Mouse (Mus musculus) midbrain, embryonic 13.5 days (tissue): ENCODE results near the gene Zfp648. TPM values are rescaled to one million over a fixed set of nuclear protein-coding genes. Genes with fewer than 3 reads are reported as not detected.

Experiments
- ATAC-seq: fragments of 200-750 bp; cut with Nextera tagmentation; 2 replicates; pipeline ENCODE4 v1.8.0; 2017; ENCODE audit warnings: mild to moderate bottlenecking, moderate TSS enrichment, moderate library complexity
- H3K27ac ChIP-seq: fragments of 300-500 bp; sonication (generic); 2 replicates; pipeline ENCODE4 v1.5.1; 2015; ENCODE audit warnings: inconsistent platforms, mild to moderate bottlenecking, moderate library complexity
- H3K27me3 ChIP-seq: fragments of 300-500 bp; sonication (generic); 2 replicates; pipeline ENCODE4 v1.6.1; 2015; ENCODE audit warnings: mild to moderate bottlenecking, inconsistent platforms
- H3K36me3 ChIP-seq: fragments of 300-500 bp; sonication (generic); 2 replicates; pipeline ENCODE4 v1.6.1; 2015; ENCODE audit warnings: mild to moderate bottlenecking, inconsistent platforms
- H3K4me1 ChIP-seq: fragments of 300-500 bp; sonication (generic); replicated peaks from 2 replicates; pipeline ENCODE4 v1.6.1; 2015; ENCODE audit warnings: inconsistent platforms
- H3K4me2 ChIP-seq: fragments of 300-500 bp; sonication (generic); replicated peaks from 2 replicates; pipeline ENCODE4 v1.6.1; 2015; ENCODE audit warnings: moderate library complexity, mild to moderate bottlenecking, inconsistent platforms
- H3K4me3 ChIP-seq: fragments of 300-500 bp; sonication (generic); replicated peaks from 2 replicates; pipeline ENCODE4 v1.5.1; 2015; ENCODE audit warnings: mild to moderate bottlenecking, inconsistent platforms
- H3K9ac ChIP-seq: fragments of 300-500 bp; sonication (generic); replicated peaks from 2 replicates; pipeline ENCODE4 v1.6.1; 2015; ENCODE audit warnings: mild to moderate bottlenecking, inconsistent platforms
- H3K9me3 ChIP-seq: fragments of 300-500 bp; sonication (generic); 2 replicates; pipeline ENCODE4 v1.6.1; 2016; ENCODE audit warnings: mild to moderate bottlenecking, inconsistent platforms
- WGBS: fragments of 180-500 bp; shearing (Covaris S2); methylation state at CpG from one replicate; pipeline ENCODE4 v1.1.7; 2015; 5-methylcytosine and 5-hydroxymethylcytosine counted together
- polyA plus RNA-seq: library from polyadenylated mRNA; unstranded; fragments of >200 nt; fragmentation: Nextera tagmentation; extraction: Ambion mirVana; gene quantifications from 2 replicates; pipeline ENCODE4 v1.2.1, GENCODE M21; 2015

Gene Zfp648
- polyA plus RNA-seq, 1 experiment from 2014 or later = not detected

DNA sequence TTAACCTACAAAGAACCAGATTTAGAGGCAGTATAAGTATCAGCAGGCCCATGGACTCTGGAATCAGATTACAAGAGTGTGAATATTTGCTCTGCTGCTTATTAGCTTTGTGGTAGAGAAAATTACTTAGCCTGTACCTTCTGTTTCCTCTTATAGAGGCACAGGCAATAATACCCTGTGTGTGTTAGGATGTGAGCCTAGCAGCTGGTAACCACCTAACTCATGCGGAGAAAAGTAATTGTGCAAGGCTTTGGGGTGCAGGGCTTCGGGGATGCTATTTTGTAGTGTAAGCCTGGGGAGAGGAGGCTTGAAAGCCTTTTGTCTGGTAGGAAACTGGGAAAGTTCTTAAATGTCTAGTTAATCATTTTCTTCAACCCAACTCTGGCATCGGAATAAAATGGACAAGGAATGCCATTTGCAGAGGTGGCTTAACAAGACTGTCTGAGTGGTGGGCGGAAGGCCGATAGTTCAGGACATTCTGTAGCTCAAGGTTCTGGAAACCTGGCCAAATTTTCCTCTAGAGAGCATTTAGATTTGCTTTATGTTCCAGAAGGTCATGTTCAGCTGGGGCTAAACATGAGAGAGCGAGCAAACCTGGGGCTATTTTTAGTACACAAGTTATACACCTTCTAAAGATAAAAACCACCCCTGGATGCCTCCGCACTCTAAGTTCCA lies 17.8 kb upstream of the Zfp648 start:
- 88% methylated on average over 7 of the region's 7 CpGs for WGBS
- H3K9ac ChIP-seq = no peak overlapping the region

DNA sequence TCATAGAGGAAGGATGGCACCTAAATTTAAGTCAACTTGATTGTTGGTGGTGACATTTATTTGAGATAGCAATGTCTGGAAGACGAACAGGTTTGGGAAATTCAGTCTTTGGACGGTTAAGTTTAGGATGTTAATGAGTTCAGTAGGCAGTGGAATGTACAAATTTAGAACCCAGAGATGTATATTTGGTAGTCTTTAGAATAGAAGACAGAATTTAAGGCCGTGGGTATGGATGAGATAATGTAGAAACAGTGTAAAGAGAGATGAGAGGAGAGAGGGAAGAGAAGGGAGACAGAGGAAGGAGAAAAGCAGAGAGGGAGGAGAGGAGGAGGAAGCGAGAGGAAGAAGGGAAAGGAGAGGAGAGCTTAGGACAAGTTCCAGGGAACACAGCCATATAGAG lies 12.8 kb upstream of the Zfp648 start:
- no peak overlapping the region for H3K4me3 ChIP-seq
- no peak for ATAC-seq

More for the DNA sequence above, 17.8 kb upstream of the Zfp648 start:
- H3K27me3 ChIP-seq = 0 out of 2 replicates have a peak, but pooled peaks cover 4% of the 10 kb centered on the region
- no peaks in the 10 kb centered on the region for H3K36me3 ChIP-seq
- no peak overlapping the region for H3K27ac ChIP-seq
- H3K4me3 ChIP-seq = no peak overlapping the region
- no peak overlapping the region for H3K4me2 ChIP-seq
- no peak for ATAC-seq
- no peaks in the 10 kb centered on the region for H3K4me1 ChIP-seq
- H3K9me3 ChIP-seq = no peaks in the 10 kb centered on the region

DNA sequence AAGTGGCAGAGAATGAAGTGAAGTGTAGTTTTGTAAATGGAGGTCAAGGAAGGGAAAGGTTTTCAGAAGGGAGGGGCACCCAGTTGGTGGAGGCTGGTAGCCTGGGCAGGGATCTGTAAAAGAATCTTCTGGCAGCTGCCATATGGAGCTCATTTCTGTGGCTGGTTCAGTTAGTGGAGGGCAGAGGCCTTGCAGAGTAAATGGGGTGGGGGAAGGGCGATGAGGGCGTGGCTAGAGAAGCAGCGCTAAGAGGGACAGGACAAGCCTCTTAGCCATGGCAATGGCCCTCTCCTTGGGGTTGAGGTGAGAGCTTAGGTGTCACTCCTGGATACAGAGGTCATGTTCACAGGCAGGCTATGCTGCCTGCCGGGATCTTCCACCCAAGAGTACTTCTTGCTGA lies 12.4 kb upstream of the Zfp648 start:
- Histone ChIP-seq H3K27ac (no peak overlapping the region), H3K4me1 (no peaks in the 10 kb centered on the region), H3K4me3 (no peak overlapping the region), H3K9me3 (no peaks in the 10 kb centered on the region), H3K9ac (no peak overlapping the region), H3K27me3 (no peaks in the 10 kb centered on the region), H3K4me2 (no peak overlapping the region), H3K36me3 (no peaks in the 10 kb centered on the region)
- ATAC-seq = peak; percentile 43; the same call in 1 of the 2 replicates
- 42% methylated on average over 4 of the region's 4 CpGs for WGBS

More for the DNA sequence above, 12.8 kb upstream of the Zfp648 start:
- H3K9ac ChIP-seq = no peak overlapping the region
- H3K27me3 ChIP-seq = no peaks in the 10 kb centered on the region
- H3K4me2 ChIP-seq = no peak overlapping the region
- no peak overlapping the region for H3K27ac ChIP-seq
- no peaks in the 10 kb centered on the region for H3K9me3 ChIP-seq
- no peaks in the 10 kb centered on the region for H3K4me1 ChIP-seq
- H3K36me3 ChIP-seq = no peaks in the 10 kb centered on the region
- WGBS = 83% methylated on average over 4 of the region's 4 CpGs

DNA sequence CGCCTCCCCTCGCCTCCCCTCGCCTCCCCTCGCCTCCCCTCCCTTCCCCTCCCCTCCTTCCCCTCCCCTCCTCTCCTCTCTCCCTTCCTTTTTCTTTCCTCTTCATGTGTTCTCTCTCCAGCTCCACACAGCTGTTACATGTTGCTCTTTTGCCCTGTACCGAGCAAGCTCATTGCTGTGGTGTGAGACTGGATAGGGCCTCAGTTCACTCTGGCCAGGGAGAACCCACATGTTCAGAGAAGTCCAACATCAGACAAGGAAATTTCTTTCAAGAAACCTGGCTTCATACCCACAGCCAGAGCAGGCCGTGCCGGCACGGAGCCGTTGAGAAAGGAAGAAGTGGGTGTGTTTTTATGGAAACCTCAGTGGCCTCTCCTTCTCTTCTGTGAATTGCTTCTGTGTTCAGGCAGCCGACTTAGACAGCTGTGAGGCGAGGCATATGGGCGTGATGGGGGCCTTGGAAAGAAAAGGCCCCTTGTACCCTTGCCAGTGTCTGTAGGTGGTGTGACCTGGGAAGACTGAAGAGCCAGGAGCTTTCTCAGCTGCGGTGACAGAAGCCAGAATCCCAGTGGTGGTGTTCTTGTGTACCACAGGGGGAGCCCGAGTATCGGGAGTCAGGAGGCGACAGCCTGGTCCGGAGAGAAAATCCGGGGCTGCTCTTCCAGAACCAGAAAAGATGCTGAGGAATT lies 11.0 kb upstream of the Zfp648 start:
- Histone ChIP-seq H3K4me1 (no peaks in the 10 kb centered on the region), H3K27me3 (no peaks in the 10 kb centered on the region), H3K4me2 (no peak overlapping the region), H3K36me3 (no peaks in the 10 kb centered on the region), H3K9me3 (no peaks in the 10 kb centered on the region), H3K9ac (no peak overlapping the region), H3K27ac (no peak overlapping the region), H3K4me3 (no peak overlapping the region)
- no peak for ATAC-seq
- WGBS = 67% methylated on average over 14 of the region's 18 CpGs

DNA sequence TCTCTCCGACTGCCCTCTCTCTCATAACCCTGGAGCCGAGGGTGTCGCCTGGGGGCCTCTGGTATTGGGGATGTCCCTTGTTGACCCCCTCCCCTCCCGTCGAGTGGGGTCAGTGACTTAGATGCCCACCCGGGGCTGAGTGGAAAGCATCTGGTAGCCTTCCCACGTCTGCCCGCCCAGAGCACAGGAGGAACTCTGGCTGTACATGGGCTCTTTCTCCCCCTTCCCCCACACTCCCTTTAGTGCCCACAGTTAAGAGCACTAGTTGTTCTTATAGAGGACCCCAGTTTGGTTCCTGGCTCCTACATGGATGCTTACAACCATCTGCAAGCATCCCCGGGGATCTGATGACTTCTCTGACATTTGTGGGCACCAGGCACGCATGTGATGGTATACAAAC lies 2.1 kb upstream of the Zfp648 start:
- H3K9me3 ChIP-seq = no peaks in the 10 kb centered on the region
- WGBS = 92% methylated on average over 10 of the region's 10 CpGs

DNA sequence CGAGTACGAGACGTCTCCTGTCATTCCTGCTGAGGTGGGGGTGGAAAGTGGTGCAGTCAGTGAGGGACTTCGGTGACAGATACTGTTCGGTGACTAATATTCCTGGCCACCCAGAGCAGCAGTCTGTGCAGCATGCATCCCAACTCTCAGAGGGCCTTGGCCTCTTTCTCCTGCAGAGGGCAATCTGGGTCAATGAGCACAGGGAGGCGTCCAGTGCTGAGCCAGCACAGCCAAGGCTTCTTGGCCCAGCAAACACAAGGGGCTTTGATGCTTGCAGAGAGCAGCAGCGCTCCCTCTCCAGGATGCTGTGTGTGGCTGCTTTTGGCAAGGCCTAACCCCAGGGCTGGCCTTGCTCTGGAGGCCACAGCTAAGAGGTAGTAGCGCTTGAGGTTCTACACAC lies 1.6 kb downstream of the Zfp648 start:
- peaks cover 10% of the 10 kb centered on the region for H3K4me1 ChIP-seq
- H3K9ac ChIP-seq = no peak overlapping the region
- H3K4me3 ChIP-seq = no peak overlapping the region
- no peak for ATAC-seq
- no peaks in the 10 kb centered on the region for H3K36me3 ChIP-seq
- H3K27ac ChIP-seq = no peak overlapping the region
- peaks cover 53% of the 10 kb centered on the region for H3K27me3 ChIP-seq
- H3K4me2 ChIP-seq = no peak overlapping the region
- no peaks in the 10 kb centered on the region for H3K9me3 ChIP-seq
- WGBS = 55% methylated on average over 8 of the region's 8 CpGs

More for the DNA sequence above, 2.1 kb upstream of the Zfp648 start:
- H3K36me3 ChIP-seq = no peaks in the 10 kb centered on the region
- no peak overlapping the region for H3K9ac ChIP-seq
- H3K27ac ChIP-seq = no peak overlapping the region
- H3K27me3 ChIP-seq = peaks cover 24% of the 10 kb centered on the region
- no peak overlapping the region for H3K4me3 ChIP-seq
- no peak for ATAC-seq
- H3K4me1 ChIP-seq = no peaks in the 10 kb centered on the region
- H3K4me2 ChIP-seq = no peak overlapping the region

DNA sequence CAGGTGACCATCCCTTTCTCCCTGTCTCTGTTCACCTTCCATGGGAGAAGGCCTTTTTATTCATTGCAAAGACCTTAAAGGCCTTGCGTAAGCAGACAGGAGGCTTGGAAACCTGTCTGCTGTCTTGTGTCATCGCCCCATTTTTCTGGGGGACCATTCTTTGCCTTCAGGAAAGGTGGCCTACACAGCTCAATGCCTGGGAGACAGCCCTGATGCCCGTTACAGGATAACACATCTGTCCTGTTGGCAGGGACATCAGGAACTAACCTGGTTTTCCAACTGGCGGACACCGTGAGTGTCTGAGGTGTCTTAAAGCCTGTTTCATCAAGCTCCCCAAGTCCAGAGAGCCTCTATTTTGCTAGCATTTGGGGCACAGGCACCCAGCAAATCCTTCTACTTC lies 2.4 kb downstream of the Zfp648 start:
- H3K4me2 ChIP-seq = no peak overlapping the region
- H3K4me3 ChIP-seq = no peak overlapping the region
- H3K9ac ChIP-seq = no peak overlapping the region
- H3K27me3 ChIP-seq = peaks cover 53% of the 10 kb centered on the region
- 91% methylated on average over 5 of the region's 5 CpGs for WGBS
- no peaks in the 10 kb centered on the region for H3K9me3 ChIP-seq
- H3K4me1 ChIP-seq = peaks cover 10% of the 10 kb centered on the region
- no peak overlapping the region for H3K27ac ChIP-seq
- H3K36me3 ChIP-seq = no peaks in the 10 kb centered on the region
- ATAC-seq = no peak

DNA sequence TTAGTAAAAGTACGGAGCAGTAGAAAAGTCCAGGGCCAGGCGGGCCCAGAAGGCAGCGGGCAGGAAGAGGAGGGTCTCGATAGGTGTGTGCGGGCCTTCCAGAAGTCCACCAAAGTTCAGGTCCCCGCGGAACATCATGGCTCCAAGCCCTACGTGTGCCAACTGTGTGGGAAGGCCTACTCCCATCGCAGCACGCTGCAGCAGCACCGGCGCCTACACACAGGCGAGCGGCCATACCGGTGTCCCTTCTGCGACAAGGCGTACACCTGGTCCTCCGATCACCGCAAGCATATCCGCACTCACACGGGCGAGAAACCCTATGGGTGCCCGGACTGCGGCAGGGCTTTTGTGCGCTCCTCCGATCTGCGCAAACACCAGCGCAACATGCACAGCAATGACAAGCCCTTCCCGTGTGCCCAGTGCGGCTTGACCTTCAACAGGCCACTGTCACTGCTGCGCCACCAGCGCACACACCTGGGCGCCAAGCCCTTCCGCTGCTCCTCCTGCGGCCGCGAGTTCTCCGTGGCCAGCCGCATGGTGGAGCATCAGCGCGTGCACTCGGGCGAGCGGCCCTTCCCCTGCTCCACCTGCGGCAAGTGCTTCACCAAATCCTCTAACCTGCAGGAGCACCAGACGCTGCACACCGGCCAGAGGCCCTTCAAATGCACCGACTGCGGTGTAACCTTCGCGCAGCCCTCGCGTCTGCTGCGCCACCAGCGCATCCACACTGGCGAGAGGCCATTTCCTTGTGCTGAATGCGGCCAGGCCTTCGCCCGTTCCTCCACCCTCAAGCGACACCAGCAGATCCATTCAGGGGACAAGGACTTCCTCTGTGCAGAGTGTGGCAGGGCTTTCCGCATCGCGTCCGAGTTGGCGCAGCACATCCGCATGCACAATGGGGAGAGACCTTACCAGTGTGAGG lies 3.9 kb downstream of the Zfp648 start:
- Histone ChIP-seq H3K9me3 (no peaks in the 10 kb centered on the region), H3K27me3 (peaks cover 53% of the 10 kb centered on the region), H3K27ac (no peak overlapping the region), H3K9ac (no peak overlapping the region; the same call in 1 of the 2 replicates), H3K4me3 (peak overlapping the region; percentile 39), H3K36me3 (no peaks in the 10 kb centered on the region), H3K4me2 (peak overlapping the region; percentile 66), H3K4me1 (peaks cover 10% of the 10 kb centered on the region)
- peak; percentile 56 for ATAC-seq
- 8% methylated on average over 66 of the region's 66 CpGs for WGBS

DNA sequence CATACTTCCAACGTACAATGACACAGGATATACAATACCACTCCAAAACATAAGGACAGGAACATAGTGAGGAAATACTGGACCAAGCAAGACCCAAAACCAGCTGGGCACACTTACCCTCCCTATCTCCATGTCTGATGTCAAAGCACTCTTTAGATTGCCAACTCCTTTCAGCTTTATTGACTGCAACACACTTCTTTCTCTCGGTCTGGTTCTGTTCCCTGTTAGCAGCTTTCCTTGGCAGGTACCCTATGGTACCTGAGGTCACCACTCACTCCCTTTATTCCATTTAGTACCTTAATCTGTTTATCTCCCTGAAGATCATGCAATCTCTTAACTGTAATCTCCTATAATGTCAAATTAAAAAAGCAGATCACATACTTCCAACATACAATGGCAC lies 19.0 kb downstream of the Zfp648 start:
- no peak overlapping the region for H3K9ac ChIP-seq
- peaks cover 4% of the 10 kb centered on the region; the same call in 1 of the 2 replicates for H3K4me1 ChIP-seq
- no peaks in the 10 kb centered on the region for H3K36me3 ChIP-seq
- ATAC-seq = no peak
- H3K4me3 ChIP-seq = no peak overlapping the region
- 89% methylated on average over 2 of the region's 2 CpGs for WGBS
- no peak overlapping the region for H3K4me2 ChIP-seq
- no peaks in the 10 kb centered on the region for H3K27me3 ChIP-seq
- no peaks in the 10 kb centered on the region for H3K9me3 ChIP-seq
- H3K27ac ChIP-seq = no peak overlapping the region

DNA sequence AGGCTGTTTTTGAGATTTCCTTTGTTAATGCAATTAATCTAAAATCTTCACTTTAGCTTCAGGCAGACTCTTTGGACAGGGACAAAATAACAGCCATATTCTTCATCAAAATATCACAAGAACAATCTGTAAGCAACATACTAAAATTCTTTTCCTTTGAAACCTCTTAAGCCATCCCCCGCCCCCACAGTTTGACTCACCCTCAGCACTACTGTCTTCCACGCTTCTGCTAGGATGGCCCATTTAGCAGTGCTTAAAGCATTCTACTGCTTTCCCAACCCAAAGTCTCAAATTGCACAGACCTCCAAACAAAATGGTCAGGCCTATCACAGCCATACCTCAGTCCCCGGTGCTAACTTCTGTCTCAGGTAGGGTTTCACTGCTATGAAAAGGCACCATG lies 19.6 kb downstream of the Zfp648 start:
- H3K4me1 ChIP-seq = peaks cover 4% of the 10 kb centered on the region; the same call in 1 of the 2 replicates
- no peak overlapping the region for H3K9ac ChIP-seq
- no peaks in the 10 kb centered on the region for H3K36me3 ChIP-seq
- H3K27ac ChIP-seq = no peak overlapping the region
- H3K27me3 ChIP-seq = no peaks in the 10 kb centered on the region
- H3K4me2 ChIP-seq = no peak overlapping the region
- no peak overlapping the region for H3K4me3 ChIP-seq
- ATAC-seq = no peak
- WGBS = 97% methylated on average over 3 of the region's 3 CpGs
- no peaks in the 10 kb centered on the region for H3K9me3 ChIP-seq

DNA sequence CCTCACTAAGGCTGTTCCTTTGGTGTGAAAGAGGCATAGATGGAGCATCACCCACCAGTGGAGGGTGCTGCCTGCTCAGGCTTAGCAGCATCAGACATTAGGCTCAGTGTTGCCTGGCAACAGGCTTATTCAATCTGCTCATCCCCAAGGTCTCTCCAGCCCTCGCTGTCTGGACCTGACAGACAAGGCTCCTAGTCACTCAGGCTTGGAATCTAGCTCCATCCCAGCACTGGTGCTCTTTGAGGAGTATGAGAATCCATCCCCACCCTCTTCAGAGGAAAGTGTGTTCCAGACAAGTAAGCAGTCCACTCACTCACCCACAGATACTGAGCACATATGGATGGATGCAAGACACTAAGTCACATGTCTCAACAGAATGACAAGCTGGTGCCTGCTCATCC lies 22.8 kb downstream of the Zfp648 start:
- WGBS = 3% methylated on average over 1 of the region's 1 CpGs
- Histone ChIP-seq H3K27ac (no peak overlapping the region), H3K27me3 (no peaks in the 10 kb centered on the region), H3K9ac (no peak overlapping the region), H3K4me2 (no peak overlapping the region), H3K36me3 (no peaks in the 10 kb centered on the region), H3K4me1 (peaks cover 4% of the 10 kb centered on the region; the same call in 1 of the 2 replicates), H3K4me3 (no peak overlapping the region), H3K9me3 (no peaks in the 10 kb centered on the region)
- ATAC-seq = peak; percentile 84

DNA sequence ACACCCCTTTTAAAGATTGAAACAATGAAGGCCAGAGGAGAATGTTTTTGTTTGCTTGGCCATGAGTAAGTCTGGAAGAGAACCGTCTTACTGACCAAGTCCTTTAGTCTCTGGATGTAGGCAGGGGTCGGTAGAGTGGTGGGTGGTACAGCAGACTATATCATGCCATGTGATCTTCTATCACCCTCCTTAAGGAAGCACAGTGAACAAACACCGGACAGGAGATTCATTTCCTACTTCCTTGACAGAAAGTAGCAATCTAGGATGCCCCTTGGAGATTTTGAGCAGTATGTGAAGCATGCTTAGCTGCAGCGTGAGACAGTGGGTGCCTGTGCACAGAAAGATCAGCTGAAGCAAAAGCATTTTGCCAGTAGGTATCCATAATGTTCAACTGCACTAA lies 31.6 kb downstream of the Zfp648 start:
- ATAC-seq = no peak
- WGBS = 86% methylated on average over 4 of the region's 4 CpGs
- Histone ChIP-seq H3K27me3 (no peaks in the 10 kb centered on the region), H3K9me3 (no peaks in the 10 kb centered on the region), H3K4me3 (no peak overlapping the region), H3K9ac (no peak overlapping the region), H3K4me2 (no peak overlapping the region), H3K36me3 (no peaks in the 10 kb centered on the region), H3K27ac (no peak overlapping the region), H3K4me1 (no peaks in the 10 kb centered on the region)
